Mouse (Mus musculus): ENCODE measurements around the gene Lingo4.

GRCm38 (mm10) chr3:94441182-94441581 lies 42.9 kb downstream of the Lingo4 start:
- TF ChIP-seq POLR2A (IDR thresholded peaks at IDR 0.05; ENCODE audit: insufficient read length, low read depth) (no peak), TCF12 (IDR thresholded peaks at IDR 0.05; ENCODE audit: insufficient read depth, poor library complexity, severe bottlenecking) (no peak), CEBPB (IDR thresholded peaks at IDR 0.05; ENCODE audit: insufficient read depth, poor library complexity, severe bottlenecking) (no peak), SRF (IDR thresholded peaks at IDR 0.05; ENCODE audit: control insufficient read depth, insufficient read length, low read depth) (no peak), MYOD1 (IDR thresholded peaks at IDR 0.05; ENCODE audit: control insufficient read depth in 1 of 3, insufficient read length in 2 of 3, low read depth in 2 of 3) (no peak), USF1 (IDR thresholded peaks at IDR 0.05; ENCODE audit: low read depth) (no peak), E2F4 (IDR thresholded peaks at IDR 0.05; ENCODE audit: insufficient read depth) (no peak)
